Mouse (Mus musculus): ENCODE results near the gene Nabp2.

The Nabp2 gene

GRCm38 (mm10) chr10:128411211-128412054, at the start of gene Nabp2, which contains the start of gene Rnf41:
TSS of gene Nabp2 (minus strand) at chr10:128411492.
TSS of gene Rnf41 (plus strand) at chr10:128411657.
- CTCF ChIA-PET: interaction anchor here (0.5 to 2.2 kb wide), 9 partner anchors 11 to 1228 kb away, joined by 3 to 11 read pairs (median 3); partner anchors contain the start of gene Cs

GRCm38 (mm10) chr10:128460270-128460630, 49.0 kb upstream of the Nabp2 start:
- CTCF ChIA-PET: interaction anchor here (0.6 to 0.7 kb wide), 2 partner anchors 24 to 240 kb away, joined by 3 to 9 read pairs; no protein-coding TSS in a partner anchor

GRCm38 (mm10) chr10:128459409-128460269, 48.3 kb upstream of the Nabp2 start:
- CTCF ChIA-PET: interaction anchor here (0.6 to 0.7 kb wide), 3 partner anchors 25 to 242 kb away, joined by 3 to 9 read pairs (median 3); no protein-coding TSS in a partner anchor

- CTCF ChIA-PET: no interaction called here
Observed at GRCm38 (mm10) chr10:128458719-128459408, 47.6 kb upstream of the Nabp2 start, which contains the start of gene Smarcc2. TSS of gene Smarcc2 (plus strand) at chr10:128459248.

- CTCF ChIA-PET: no interaction called here
Observed at GRCm38 (mm10) chr10:128458348-128458718, 47.0 kb upstream of the Nabp2 start.

- CTCF ChIA-PET: interaction anchor here (0.5 kb wide), 1 partner anchor 281 kb away, joined by 6 read pairs; no protein-coding TSS in a partner anchor
Observed at GRCm38 (mm10) chr10:128457676-128458075, 46.4 kb upstream of the Nabp2 start.

GRCm38 (mm10) chr10:128455280-128455679, 44.0 kb upstream of the Nabp2 start:
- CTCF ChIA-PET: interaction anchor here (0.7 to 1.7 kb wide), 4 partner anchors 15 to 119 kb away, joined by 3 to 11 read pairs (median 4); partner anchors contain the start of genes Nabp2 and Rnf41

- CTCF ChIA-PET: interaction anchor here (0.6 to 1.7 kb wide), 4 partner anchors 43 to 127 kb away, joined by 3 to 11 read pairs (median 4); partner anchors contain the start of genes Nabp2 and Rnf41
Observed at GRCm38 (mm10) chr10:128454471-128454870, 43.2 kb upstream of the Nabp2 start.

- CTCF ChIA-PET: interaction anchor here (0.6 kb wide), 1 partner anchor 38 kb away, joined by 4 read pairs; no protein-coding TSS in a partner anchor
Observed at GRCm38 (mm10) chr10:128451014-128451413, 39.7 kb upstream of the Nabp2 start.

- CTCF ChIA-PET: no interaction called here
Observed at GRCm38 (mm10) chr10:128445407-128445806, 34.1 kb upstream of the Nabp2 start.

- CTCF ChIA-PET: no interaction called here
Observed at GRCm38 (mm10) chr10:128444354-128444753, 33.1 kb upstream of the Nabp2 start.

- CTCF ChIA-PET: no interaction called here
Observed at GRCm38 (mm10) chr10:128442718-128443117, 31.4 kb upstream of the Nabp2 start.

- CTCF ChIA-PET: interaction anchor here (0.6 kb wide), 1 partner anchor 15 kb away, joined by 4 read pairs; no protein-coding TSS in a partner anchor
Observed at GRCm38 (mm10) chr10:128441324-128442119, 30.2 kb upstream of the Nabp2 start.

GRCm38 (mm10) chr10:128440407-128440806, 29.1 kb upstream of the Nabp2 start:
- CTCF ChIA-PET: interaction anchor here (0.5 to 2.4 kb wide), 8 partner anchors 15 to 228 kb away, joined by 3 to 11 read pairs (median 3); partner anchors contain the start of genes Nabp2 and Rnf41

GRCm38 (mm10) chr10:128438675-128439279, 27.5 kb upstream of the Nabp2 start:
- CTCF ChIA-PET: interaction anchor here (0.5 to 2.4 kb wide), 5 partner anchors 10 to 777 kb away, joined by 3 to 13 read pairs (median 4); partner anchors contain the start of genes Nabp2 and Rnf41

- CTCF ChIA-PET: no interaction called here
Observed at GRCm38 (mm10) chr10:128436376-128436775, 25.1 kb upstream of the Nabp2 start.

- CTCF ChIA-PET: no interaction called here
Observed at GRCm38 (mm10) chr10:128435873-128436272, 24.6 kb upstream of the Nabp2 start.

GRCm38 (mm10) chr10:128435186-128435823, 24.0 kb upstream of the Nabp2 start:
- CTCF ChIA-PET: interaction anchor here (0.5 kb wide), 1 partner anchor 58 kb away, joined by 3 read pairs; no protein-coding TSS in a partner anchor

GRCm38 (mm10) chr10:128434681-128435080, 23.4 kb upstream of the Nabp2 start:
- CTCF ChIA-PET: interaction anchor here (0.5 kb wide), 1 partner anchor 57 kb away, joined by 3 read pairs; no protein-coding TSS in a partner anchor
